Mouse (Mus musculus) CD4-positive helper T cell, adult 2 months (primary cell): ENCODE data around the gene Chad.
A peak's percentile ranks its signal among the peaks of the same experiment; 100 is the strongest.

Source experiments
- DNase-seq: peaks from one replicate; pipeline ENCODE4 v3.0.0-alpha.2; 2012; ENCODE audit warnings: low read depth, missing footprints, low spot score

Chad gene

GRCm38 (mm10) chr11:94566534-94566933 is 1.7 kb downstream of the Chad start:
- DNase-seq, result no peak

GRCm38 (mm10) chr11:94567326-94567725 is 2.5 kb downstream of the Chad start:
- DNase-seq, result no peak

- DNase-seq, result no peak
Measured at GRCm38 (mm10) chr11:94570612-94571011, 5.8 kb downstream of the Chad start.

- DNase-seq, result no peak
Measured at GRCm38 (mm10) chr11:94571850-94572249, 7.0 kb downstream of the Chad start.

- no peak for DNase-seq
Measured at GRCm38 (mm10) chr11:94574560-94574959, 9.7 kb downstream of the Chad start.

- DNase-seq, result no peak
Measured at GRCm38 (mm10) chr11:94575036-94575435, 10.2 kb downstream of the Chad start.

GRCm38 (mm10) chr11:94576361-94576760 is 11.5 kb downstream of the Chad start:
- DNase-seq, result no peak

- no peak for DNase-seq
Measured at GRCm38 (mm10) chr11:94580111-94580740, 15.4 kb downstream of the Chad start.

- no peak for DNase-seq
Measured at GRCm38 (mm10) chr11:94585091-94585490, 20.2 kb downstream of the Chad start.

GRCm38 (mm10) chr11:94587511-94587910 is 22.7 kb downstream of the Chad start:
- DNase-seq, result no peak

- peak; percentile 57 for DNase-seq
Measured at GRCm38 (mm10) chr11:94596311-94596852, 31.5 kb downstream of the Chad start.

GRCm38 (mm10) chr11:94597319-94597718 is 32.5 kb downstream of the Chad start:
- no peak for DNase-seq

- no peak for DNase-seq
Measured at GRCm38 (mm10) chr11:94598437-94599120, 33.7 kb downstream of the Chad start.

- DNase-seq, result no peak
Measured at GRCm38 (mm10) chr11:94600447-94600846, 35.6 kb downstream of the Chad start.

GRCm38 (mm10) chr11:94601321-94602281 is 36.8 kb downstream of the Chad start, which contains the start of gene Acsf2:
Gene Acsf2 (minus strand): TSS chr11:94601871.
- DNase-seq, result peak; percentile 79

GRCm38 (mm10) chr11:94602356-94602955 is 37.6 kb downstream of the Chad start:
- DNase-seq, result no peak

- DNase-seq, result no peak
Measured at GRCm38 (mm10) chr11:94610744-94611740, 46.2 kb downstream of the Chad start.

- no peak for DNase-seq
Measured at GRCm38 (mm10) chr11:94614603-94615002, 49.8 kb downstream of the Chad start.

GRCm38 (mm10) chr11:94615494-94615893 is 50.6 kb downstream of the Chad start:
- no peak for DNase-seq

- no peak for DNase-seq
Measured at GRCm38 (mm10) chr11:94617646-94618045, 52.8 kb downstream of the Chad start.
